Mouse (Mus musculus): ENCODE results near the gene Aifm3. TPM values are rescaled to one million over a fixed set of nuclear protein-coding genes. Genes with fewer than 3 reads are reported as not detected.
A peak's percentile ranks its signal among the peaks of the same experiment; 100 is the strongest.

The Aifm3 gene
- polyA plus RNA-seq, 1 experiment, result 472 TPM

- WGBS, result 75% methylated on average over 4 of the region's 4 CpGs
- H3K27ac ChIP-seq (ENCODE audit: insufficient read depth, low read length), result no peak overlapping the region
- no peak for DNase-seq
Observed at GRCm38 (mm10) chr16:17466875-17467663, 22.3 kb upstream of the Aifm3 start.

GRCm38 (mm10) chr16:17472498-17472897 is 16.9 kb upstream of the Aifm3 start:
- Histone ChIP-seq H3K4me3 (replicated peaks; ENCODE audit: insufficient read depth, low read depth, low read length) (no peak overlapping the region), H3K27ac (ENCODE audit: insufficient read depth, low read length) (no peak overlapping the region), H3K4me1 (ENCODE audit: control insufficient read depth, insufficient read depth, low read length) (peaks cover 13% of the 10 kb centered on the region), H3K27me3 (ENCODE audit: control insufficient read depth, insufficient read depth, low read length) (no peaks in the 10 kb centered on the region)
- no peak for DNase-seq
- TF ChIP-seq POLR2A (IDR thresholded peaks at IDR 0.05; ENCODE audit: borderline replicate concordance, insufficient read depth, low read length) (no peak), CTCF (IDR thresholded peaks at IDR 0.05; ENCODE audit: borderline replicate concordance, insufficient read depth, low read depth, low read length) (no peak)
- WGBS, result 82% methylated on average over 6 of the region's 6 CpGs

More at GRCm38 (mm10) chr16:17466875-17467663, 22.3 kb upstream of the Aifm3 start:
- Histone ChIP-seq H3K4me1 (ENCODE audit: control insufficient read depth, insufficient read depth, low read length) (peaks cover 3% of the 10 kb centered on the region; the same call in 1 of the 2 replicates), H3K4me3 (replicated peaks; ENCODE audit: insufficient read depth, low read depth, low read length) (no peak overlapping the region), H3K27me3 (ENCODE audit: control insufficient read depth, insufficient read depth, low read length) (no peaks in the 10 kb centered on the region)
- no peak for TF ChIP-seq CTCF (IDR thresholded peaks at IDR 0.05; ENCODE audit: borderline replicate concordance, insufficient read depth, low read depth, low read length)
- TF ChIP-seq POLR2A (IDR thresholded peaks at IDR 0.05; ENCODE audit: borderline replicate concordance, insufficient read depth, low read length), result no peak

GRCm38 (mm10) chr16:17474091-17474490 is 15.3 kb upstream of the Aifm3 start:
- peak; percentile 77 for TF ChIP-seq CTCF (IDR thresholded peaks at IDR 0.05; ENCODE audit: borderline replicate concordance, insufficient read depth, low read depth, low read length)
- TF ChIP-seq POLR2A (IDR thresholded peaks at IDR 0.05; ENCODE audit: borderline replicate concordance, insufficient read depth, low read length), result no peak
- H3K4me1 ChIP-seq (ENCODE audit: control insufficient read depth, insufficient read depth, low read length), result peaks cover 13% of the 10 kb centered on the region
- DNase-seq, result peak; percentile 54 to 65
- no peak overlapping the region for H3K4me3 ChIP-seq (replicated peaks; ENCODE audit: insufficient read depth, low read depth, low read length)
- H3K27me3 ChIP-seq (ENCODE audit: control insufficient read depth, insufficient read depth, low read length), result no peaks in the 10 kb centered on the region
- H3K27ac ChIP-seq (ENCODE audit: insufficient read depth, low read length), result no peak overlapping the region

- WGBS, result 62% methylated on average over 2 of the region's 2 CpGs
- no peak overlapping the region for H3K4me3 ChIP-seq (replicated peaks; ENCODE audit: insufficient read depth, low read depth, low read length)
- H3K27ac ChIP-seq (ENCODE audit: insufficient read depth, low read length), result 0 out of 2 replicates have a peak overlapping the region, but pooled peaks have one; percentile 21
- TF ChIP-seq POLR2A (IDR thresholded peaks at IDR 0.05; ENCODE audit: borderline replicate concordance, insufficient read depth, low read length) (no peak), CTCF (IDR thresholded peaks at IDR 0.05; ENCODE audit: borderline replicate concordance, insufficient read depth, low read depth, low read length) (no peak)
- no peak for DNase-seq
- peaks cover 13% of the 10 kb centered on the region for H3K4me1 ChIP-seq (ENCODE audit: control insufficient read depth, insufficient read depth, low read length)
- no peaks in the 10 kb centered on the region for H3K27me3 ChIP-seq (ENCODE audit: control insufficient read depth, insufficient read depth, low read length)
Observed at GRCm38 (mm10) chr16:17474761-17475160, 14.7 kb upstream of the Aifm3 start.

GRCm38 (mm10) chr16:17475326-17475725 is 14.1 kb upstream of the Aifm3 start:
- no peak for DNase-seq
- TF ChIP-seq POLR2A (IDR thresholded peaks at IDR 0.05; ENCODE audit: borderline replicate concordance, insufficient read depth, low read length) (no peak), CTCF (IDR thresholded peaks at IDR 0.05; ENCODE audit: borderline replicate concordance, insufficient read depth, low read depth, low read length) (no peak)
- no peaks in the 10 kb centered on the region for H3K27me3 ChIP-seq (ENCODE audit: control insufficient read depth, insufficient read depth, low read length)
- 64% methylated on average over 4 of the region's 4 CpGs for WGBS
- H3K4me1 ChIP-seq (ENCODE audit: control insufficient read depth, insufficient read depth, low read length), result peaks cover 13% of the 10 kb centered on the region
- H3K4me3 ChIP-seq (replicated peaks; ENCODE audit: insufficient read depth, low read depth, low read length), result no peak overlapping the region
- no peak overlapping the region for H3K27ac ChIP-seq (ENCODE audit: insufficient read depth, low read length)

DNA sequence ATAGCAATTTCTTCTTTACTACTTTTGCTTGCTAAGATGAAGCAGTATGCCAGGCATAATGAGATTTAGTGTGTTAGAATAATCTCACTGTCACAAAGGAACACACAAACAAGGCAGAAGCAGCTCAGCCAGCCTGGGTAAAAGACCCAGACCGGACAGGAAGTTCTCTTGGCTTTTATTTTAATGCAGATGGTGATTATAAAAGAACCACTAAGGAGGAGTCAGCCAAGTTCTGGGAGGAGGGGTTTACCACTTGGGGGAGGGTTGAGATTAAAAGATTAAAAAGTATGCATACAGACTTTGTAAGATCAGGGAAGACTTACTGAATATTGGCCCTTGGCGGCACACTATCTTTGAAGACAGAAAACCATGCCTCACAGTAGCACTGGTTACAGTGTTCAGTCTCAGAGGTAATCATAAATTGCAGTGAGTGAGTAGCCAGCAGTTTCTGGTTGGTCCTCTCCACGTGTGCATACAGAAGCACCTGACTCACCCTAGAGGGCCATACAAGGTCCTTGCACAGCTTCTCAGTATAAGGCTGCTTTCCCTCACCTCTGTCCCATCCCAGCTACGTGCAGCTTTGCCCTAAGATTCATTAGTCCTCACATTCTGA is 11.0 kb upstream of the Aifm3 start:
- TF ChIP-seq POLR2A (IDR thresholded peaks at IDR 0.05; ENCODE audit: borderline replicate concordance, insufficient read depth, low read length), result no peak
- TF ChIP-seq CTCF (IDR thresholded peaks at IDR 0.05; ENCODE audit: borderline replicate concordance, insufficient read depth, low read depth, low read length), result no peak
- H3K4me3 ChIP-seq (replicated peaks; ENCODE audit: insufficient read depth, low read depth, low read length), result no peak overlapping the region
- no peak for DNase-seq
- no peak overlapping the region for H3K27ac ChIP-seq (ENCODE audit: insufficient read depth, low read length)
- H3K27me3 ChIP-seq (ENCODE audit: control insufficient read depth, insufficient read depth, low read length), result no peaks in the 10 kb centered on the region
- H3K4me1 ChIP-seq (ENCODE audit: control insufficient read depth, insufficient read depth, low read length), result peaks cover 9% of the 10 kb centered on the region
- 44% methylated on average over 4 of the region's 4 CpGs for WGBS

GRCm38 (mm10) chr16:17481465-17481864 is 7.9 kb upstream of the Aifm3 start:
- 86% methylated on average over 2 of the region's 2 CpGs for WGBS
- H3K27ac ChIP-seq (ENCODE audit: insufficient read depth, low read length), result no peak overlapping the region
- no peaks in the 10 kb centered on the region for H3K27me3 ChIP-seq (ENCODE audit: control insufficient read depth, insufficient read depth, low read length)
- H3K4me1 ChIP-seq (ENCODE audit: control insufficient read depth, insufficient read depth, low read length), result peaks cover 9% of the 10 kb centered on the region
- TF ChIP-seq POLR2A (IDR thresholded peaks at IDR 0.05; ENCODE audit: borderline replicate concordance, insufficient read depth, low read length) (no peak), CTCF (IDR thresholded peaks at IDR 0.05; ENCODE audit: borderline replicate concordance, insufficient read depth, low read depth, low read length) (no peak)
- no peak for DNase-seq
- no peak overlapping the region for H3K4me3 ChIP-seq (replicated peaks; ENCODE audit: insufficient read depth, low read depth, low read length)

- H3K4me1 ChIP-seq (ENCODE audit: control insufficient read depth, insufficient read depth, low read length), result peaks cover 14% of the 10 kb centered on the region
- no peak for TF ChIP-seq POLR2A (IDR thresholded peaks at IDR 0.05; ENCODE audit: borderline replicate concordance, insufficient read depth, low read length)
- H3K4me3 ChIP-seq (replicated peaks; ENCODE audit: insufficient read depth, low read depth, low read length), result no peak overlapping the region
- WGBS, result 8% methylated on average over 3 of the region's 3 CpGs
- no peak overlapping the region for H3K27ac ChIP-seq (ENCODE audit: insufficient read depth, low read length)
- H3K27me3 ChIP-seq (ENCODE audit: control insufficient read depth, insufficient read depth, low read length), result no peaks in the 10 kb centered on the region
- DNase-seq, result no peak
Observed at GRCm38 (mm10) chr16:17486505-17486904, 2.9 kb upstream of the Aifm3 start.

All from cerebellum, adult 2 months (tissue).